Mouse (Mus musculus) ES-E14 (cell line): ENCODE data around the gene Abca2.

Experiments
- CHD2 ChIP-seq: IDR thresholded peaks from 2 replicates; pipeline ENCODE4 v1.6.1; 2014; ENCODE audit warnings: mild to moderate bottlenecking, low read depth, low read length, inconsistent platforms
- HCFC1 ChIP-seq: IDR thresholded peaks from 2 replicates; pipeline ENCODE4 v1.6.1; 2012; ENCODE audit warnings: low read length, inconsistent platforms, borderline replicate concordance; ENCODE audit not compliant: insufficient read depth
- ZC3H11A ChIP-seq: IDR thresholded peaks from 2 replicates; pipeline ENCODE4 v1.6.1; 2012; ENCODE audit warnings: low read depth, mild to moderate bottlenecking, inconsistent platforms, low read length, borderline replicate concordance
- ZNF384 ChIP-seq: IDR thresholded peaks from 2 replicates; pipeline ENCODE4 v1.6.1; 2012; ENCODE audit warnings: low read depth, low read length, inconsistent platforms

DNA sequence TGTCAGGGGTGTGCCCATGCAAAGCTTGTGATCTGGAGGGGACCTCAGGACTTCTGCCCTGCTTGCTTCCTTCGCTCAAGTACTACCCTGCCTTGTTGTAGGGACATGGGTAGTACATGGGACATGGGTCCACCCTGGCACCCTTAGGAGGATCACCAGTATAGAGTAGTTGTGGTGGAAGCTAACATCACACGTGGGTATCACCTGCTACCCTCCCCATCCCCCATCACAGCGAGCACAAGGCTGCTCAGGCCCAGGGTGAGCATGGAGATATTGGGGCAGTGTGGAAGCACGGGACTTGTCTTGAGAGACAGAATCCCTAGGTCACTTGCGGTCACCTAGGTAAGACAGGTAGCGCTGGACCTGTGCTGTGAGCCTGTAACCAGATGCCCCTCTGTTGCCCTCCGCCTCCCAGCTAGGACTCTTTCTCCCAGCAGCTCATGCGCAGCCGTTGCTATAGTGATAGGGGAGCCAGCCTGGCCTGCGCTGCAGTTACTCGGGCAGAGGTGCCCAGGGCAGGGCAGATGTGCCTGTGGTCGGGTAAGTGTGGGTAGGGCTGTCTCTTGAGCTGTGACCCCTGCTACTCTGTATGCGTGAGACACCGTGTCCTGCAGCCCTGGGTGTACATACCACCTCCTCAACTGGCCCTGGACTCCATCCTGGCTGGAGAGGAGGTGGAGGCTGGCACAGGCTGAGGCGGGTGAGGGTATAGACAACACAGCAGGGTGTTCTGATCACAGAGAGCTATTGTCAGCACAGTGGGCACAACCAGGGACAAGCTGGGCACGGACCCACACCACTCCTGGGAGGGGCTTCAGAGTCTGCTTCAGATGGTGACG, 2.1 kb downstream of the Abca2 start:
- TF ChIP-seq ZC3H11A (no peak), HCFC1 (no peak), CHD2 (no peak), ZNF384 (no peak)
